Mouse (Mus musculus): Measurements from ENCODE around the gene Man2b1.
"Not testable (repeated sequence)": the region's sequence is repeated elsewhere in the genome, so short reads cannot be mapped to it uniquely, and the experiment has no call there.

Man2b1 gene

GRCm38 (mm10) chr8:85074167-85074566, 8.9 kb upstream of the Man2b1 start:
- DNase-seq (ENCODE audit: low read depth, low spot score) = no peak

GRCm38 (mm10) chr8:85074617-85075016, 8.5 kb upstream of the Man2b1 start:
- no peak for DNase-seq (ENCODE audit: low read depth, low spot score)

- no peak for DNase-seq (ENCODE audit: low read depth, low spot score)
Observed at GRCm38 (mm10) chr8:85076001-85076400, 7.1 kb upstream of the Man2b1 start.

GRCm38 (mm10) chr8:85076993-85077392, 6.1 kb upstream of the Man2b1 start:
- DNase-seq (ENCODE audit: low read depth, low spot score) = peak; percentile 77

GRCm38 (mm10) chr8:85080214-85080531, 2.9 kb upstream of the Man2b1 start:
- DNase-seq (ENCODE audit: low read depth, low spot score) = no peak

GRCm38 (mm10) chr8:85080532-85081215, 2.4 kb upstream of the Man2b1 start, which contains the start of gene Wdr83os:
Wdr83os (plus strand) TSS chr8:85080740.
- DNase-seq (ENCODE audit: low read depth, low spot score) = peak; percentile 82

- DNase-seq (ENCODE audit: low read depth, low spot score) = no peak
Observed at GRCm38 (mm10) chr8:85081216-85081555, 1.9 kb upstream of the Man2b1 start, which contains the start of gene Wdr83. Wdr83 (minus strand) TSS chr8:85081306.

- not testable (repeated sequence) for DNase-seq (ENCODE audit: low read depth, low spot score)
Observed at GRCm38 (mm10) chr8:85082169-85082568, 901 bp upstream of the Man2b1 start.

GRCm38 (mm10) chr8:85084633-85085032, 1.6 kb downstream of the Man2b1 start:
- no peak for DNase-seq (ENCODE audit: low read depth, low spot score)

GRCm38 (mm10) chr8:85086238-85086637, 3.2 kb downstream of the Man2b1 start:
- DNase-seq (ENCODE audit: low read depth, low spot score) = no peak

- DNase-seq (ENCODE audit: low read depth, low spot score) = no peak
Observed at GRCm38 (mm10) chr8:85088771-85089170, 5.7 kb downstream of the Man2b1 start.

GRCm38 (mm10) chr8:85090856-85091255, 7.8 kb downstream of the Man2b1 start:
- no peak for DNase-seq (ENCODE audit: low read depth, low spot score)

GRCm38 (mm10) chr8:85091526-85092090, 8.5 kb downstream of the Man2b1 start:
- DNase-seq (ENCODE audit: low read depth, low spot score) = no peak

GRCm38 (mm10) chr8:85095051-85095450, 12.0 kb downstream of the Man2b1 start:
- DNase-seq (ENCODE audit: low read depth, low spot score) = no peak

- no peak for DNase-seq (ENCODE audit: low read depth, low spot score)
Observed at GRCm38 (mm10) chr8:85095566-85095965, 12.5 kb downstream of the Man2b1 start.

- DNase-seq (ENCODE audit: low read depth, low spot score) = no peak
Observed at GRCm38 (mm10) chr8:85096196-85096595, 13.1 kb downstream of the Man2b1 start.

- DNase-seq (ENCODE audit: low read depth, low spot score) = no peak
Observed at GRCm38 (mm10) chr8:85096850-85097249, 13.8 kb downstream of the Man2b1 start.

GRCm38 (mm10) chr8:85100076-85100665, 17.1 kb downstream of the Man2b1 start:
- no peak for DNase-seq (ENCODE audit: low read depth, low spot score)

- DNase-seq (ENCODE audit: low read depth, low spot score) = no peak
Observed at GRCm38 (mm10) chr8:85113241-85113640, 30.2 kb downstream of the Man2b1 start.

GRCm38 (mm10) chr8:85115501-85115900, 32.4 kb downstream of the Man2b1 start:
- DNase-seq (ENCODE audit: low read depth, low spot score) = no peak

- DNase-seq (ENCODE audit: low read depth, low spot score) = no peak
Observed at GRCm38 (mm10) chr8:85116984-85117383, 33.9 kb downstream of the Man2b1 start.

- DNase-seq (ENCODE audit: low read depth, low spot score) = peak; percentile 86
Observed at GRCm38 (mm10) chr8:85119052-85119981, 36.2 kb downstream of the Man2b1 start.
